Mouse (Mus musculus) embryonic fibroblast, embryonic 13.5 days (primary cell): ENCODE measurements around the gene Gfra1.

ENCODE experiments used
- CTCF ChIP-seq: IDR thresholded peaks from 2 replicates; pipeline ENCODE4 v1.5.1; 2011; ENCODE audit warnings: mild to moderate bottlenecking, control low read depth, low read length, moderate library complexity, borderline replicate concordance; ENCODE audit not compliant: insufficient read depth
- POLR2A ChIP-seq: IDR thresholded peaks from 2 replicates; pipeline ENCODE4 v1.6.1; 2011; ENCODE audit warnings: low read depth, mild to moderate bottlenecking, control low read depth, low read length, moderate library complexity

DNA sequence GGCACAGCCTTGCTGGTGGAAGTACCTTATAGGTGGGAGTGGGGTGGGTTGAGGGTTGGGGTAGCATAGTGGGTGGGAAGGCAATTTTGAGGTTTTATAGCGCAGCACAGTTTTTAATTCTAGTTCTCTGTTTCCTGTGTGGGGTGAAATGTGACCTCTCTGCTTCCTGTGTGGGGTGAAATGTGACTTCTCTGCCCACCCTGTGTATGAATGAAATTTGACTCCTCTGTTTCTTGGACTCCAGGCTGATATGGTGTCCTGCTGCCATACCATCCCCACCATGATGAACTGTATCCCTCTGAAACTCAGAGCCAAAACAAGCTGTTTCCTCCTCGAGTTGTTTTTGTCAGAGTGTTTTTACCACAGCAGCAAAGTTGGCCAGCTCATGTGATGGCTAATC lies 264.8 kb downstream of the Gfra1 start:
- no peak for TF ChIP-seq CTCF
- TF ChIP-seq POLR2A: no peak
